Mouse (Mus musculus) midbrain, embryonic 16.5 days (tissue): ENCODE results near the gene Plaur. TPM values are rescaled to one million over a fixed set of nuclear protein-coding genes. Genes with fewer than 3 reads are reported as not detected.

Experiments used
- ATAC-seq: fragments of 200-750 bp; cut with Nextera tagmentation; 2 replicates; pipeline ENCODE4 v1.8.0; 2017; ENCODE audit warnings: moderate TSS enrichment
- H3K27ac ChIP-seq: fragments of 300-500 bp; sonication (generic); 2 replicates; pipeline ENCODE4 v1.5.1; 2014; ENCODE audit warnings: mild to moderate bottlenecking, low read length, mixed read lengths
- H3K27me3 ChIP-seq: fragments of 300-500 bp; sonication (generic); 2 replicates; pipeline ENCODE4 v1.6.1; 2014; ENCODE audit warnings: low read depth, low read length, mixed read lengths; ENCODE audit not compliant: control insufficient read depth, insufficient read depth
- H3K36me3 ChIP-seq: fragments of 300-500 bp; sonication (generic); 2 replicates; pipeline ENCODE4 v1.6.1; 2014; ENCODE audit warnings: mild to moderate bottlenecking, low read length, moderate library complexity, mixed read lengths; ENCODE audit not compliant: control insufficient read depth, insufficient read depth
- H3K4me1 ChIP-seq: fragments of 300-500 bp; sonication (generic); 2 replicates; pipeline ENCODE4 v1.6.1; 2014; ENCODE audit warnings: mild to moderate bottlenecking, low read length, mixed read lengths; ENCODE audit not compliant: control insufficient read depth, insufficient read depth
- H3K4me2 ChIP-seq: fragments of 300-500 bp; sonication (generic); 2 replicates; pipeline ENCODE4 v1.6.1; 2014; ENCODE audit warnings: mild to moderate bottlenecking, low read length, mixed read lengths
- H3K4me3 ChIP-seq: fragments of 300-500 bp; sonication (generic); 2 replicates; pipeline ENCODE4 v1.5.1; 2014; ENCODE audit warnings: low read depth, mild to moderate bottlenecking, low read length, moderate library complexity, mixed read lengths
- H3K9ac ChIP-seq: fragments of 300-500 bp; sonication (generic); 2 replicates; pipeline ENCODE4 v1.6.1; 2014; ENCODE audit warnings: low read depth, low read length, mixed read lengths
- H3K9me3 ChIP-seq: fragments of 300-500 bp; sonication (generic); replicated peaks from 2 replicates; pipeline ENCODE4 v1.6.1; 2014; ENCODE audit warnings: mild to moderate bottlenecking, low read length, mixed read lengths; ENCODE audit not compliant: control insufficient read depth, poor library complexity, severe bottlenecking
- WGBS: fragments of 180-500 bp; shearing (Covaris S2); extraction: QIAGEN DNeasy Blood & Tissue Kit; methylation state at CpG from one replicate; pipeline ENCODE4 v1.1.7; 2014; 5-methylcytosine and 5-hydroxymethylcytosine counted together
- polyA plus RNA-seq: library from polyadenylated mRNA; unstranded; fragments of >200 nt; fragmentation: Nextera tagmentation; extraction: Ambion mirVana; gene quantifications from 2 replicates; pipeline ENCODE4 v1.2.1, GENCODE M21; 2015

Gene Plaur
- polyA plus RNA-seq = 1.6 and 1.8 TPM in 2 replicates

- H3K36me3 ChIP-seq = no peaks in the 10 kb centered on the region
- peak within 1 kb of the TSS; percentile 12 for H3K4me2 ChIP-seq
- H3K4me3 ChIP-seq = no peak within 1 kb of the TSS
- no peaks in the 10 kb centered on the region for H3K27me3 ChIP-seq
- H3K27ac ChIP-seq = no peak within 1 kb of the TSS
- no peaks in the 10 kb centered on the region for H3K4me1 ChIP-seq
- no peaks in the 10 kb centered on the region for H3K9me3 ChIP-seq
- 0 out of 2 replicates have a peak, but pooled peaks have one; percentile 11 for ATAC-seq
- H3K9ac ChIP-seq = peak within 1 kb of the TSS; percentile 34; the same call in 1 of the 2 replicates
- 10% methylated on average over 27 of the region's 27 CpGs for WGBS
Measured at GRCm38 (mm10) chr7:24462388-24463319, at the start of gene Plaur. TSS of gene Plaur (plus strand) at chr7:24462484.

DNA sequence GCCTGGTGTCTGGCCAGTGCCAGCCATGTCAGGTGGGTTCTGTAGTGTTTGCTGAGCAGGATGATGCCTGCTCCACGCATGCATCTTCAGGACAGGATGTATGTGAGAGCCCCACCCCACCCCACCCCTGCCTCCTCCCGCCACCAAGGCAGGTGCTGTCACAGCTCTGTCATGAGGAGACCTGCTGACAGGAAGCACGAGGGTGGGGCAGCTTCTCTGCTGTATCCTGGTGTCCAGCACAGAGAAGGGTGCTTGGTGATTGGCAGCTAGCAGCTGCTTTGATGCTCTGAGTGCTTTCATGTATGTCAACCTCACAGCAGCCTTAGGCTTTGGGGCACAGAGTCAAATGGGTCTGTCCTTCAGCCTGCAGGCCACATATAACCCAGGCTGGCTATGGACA is 48.7 kb upstream of the Plaur start:
- Histone ChIP-seq H3K36me3 (peaks cover 4% of the 10 kb centered on the region), H3K4me1 (no peaks in the 10 kb centered on the region), H3K9ac (no peak overlapping the region), H3K4me2 (no peak overlapping the region), H3K4me3 (no peak overlapping the region), H3K27ac (no peak overlapping the region), H3K9me3 (no peaks in the 10 kb centered on the region), H3K27me3 (no peaks in the 10 kb centered on the region)
- ATAC-seq = no peak
- 93% methylated on average over 3 of the region's 3 CpGs for WGBS

DNA sequence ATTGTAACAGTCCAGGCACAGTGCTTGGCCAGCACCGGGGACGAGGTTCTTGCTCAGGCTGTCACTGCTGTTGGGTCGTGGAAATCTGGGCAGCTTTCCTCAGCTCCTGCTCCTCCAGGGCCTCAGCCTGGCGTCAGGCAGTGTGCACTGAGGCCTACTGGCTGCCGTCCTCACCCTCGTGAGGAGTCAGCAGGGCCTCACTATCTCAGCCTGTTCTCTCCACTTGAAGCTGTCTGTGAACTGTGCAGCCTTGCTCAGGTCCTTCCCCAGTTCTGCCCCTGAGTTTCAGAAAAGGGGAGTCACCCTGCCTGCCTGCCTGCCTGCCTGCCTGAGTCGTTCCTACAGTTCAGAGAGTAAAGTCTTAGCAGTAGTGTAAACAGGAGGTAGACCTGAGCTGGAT is 47.0 kb upstream of the Plaur start:
- Histone ChIP-seq H3K36me3 (peaks cover 2% of the 10 kb centered on the region), H3K9me3 (no peaks in the 10 kb centered on the region), H3K4me1 (no peaks in the 10 kb centered on the region; the same call in 1 of the 2 replicates), H3K27me3 (no peaks in the 10 kb centered on the region), H3K27ac (no peak overlapping the region), H3K4me2 (no peak overlapping the region), H3K9ac (no peak overlapping the region), H3K4me3 (no peak overlapping the region)
- ATAC-seq = no peak
- 80% methylated on average over 7 of the region's 7 CpGs for WGBS

DNA sequence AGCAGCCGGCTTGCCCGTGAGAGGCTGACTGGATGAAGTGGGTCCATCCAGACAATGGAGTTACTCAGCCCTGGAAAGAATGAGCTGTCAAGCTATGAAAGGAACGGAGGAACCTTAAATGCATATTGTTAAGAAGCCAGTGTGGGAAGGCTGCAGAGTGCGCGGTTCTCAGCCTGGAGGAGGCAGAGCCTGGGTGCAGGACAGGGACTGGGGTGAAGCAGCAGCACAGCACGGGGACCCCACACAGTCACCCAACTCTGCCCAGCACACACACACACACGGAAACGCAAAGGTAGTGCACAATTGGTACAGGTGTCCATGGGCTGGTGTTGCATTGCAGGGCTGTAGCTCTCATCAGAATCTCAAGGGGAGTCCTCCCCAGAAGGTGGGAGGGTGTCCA is 42.7 kb upstream of the Plaur start:
- peaks cover 8% of the 10 kb centered on the region for H3K36me3 ChIP-seq
- 0 out of 2 replicates have a peak overlapping the region, but pooled peaks have one; percentile 23 for H3K9ac ChIP-seq
- 34% methylated on average over 8 of the region's 8 CpGs for WGBS
- H3K27me3 ChIP-seq = no peaks in the 10 kb centered on the region
- no peaks in the 10 kb centered on the region; the same call in 1 of the 2 replicates for H3K4me1 ChIP-seq
- no peak overlapping the region for H3K4me2 ChIP-seq
- ATAC-seq = no peak
- no peak overlapping the region for H3K4me3 ChIP-seq
- H3K9me3 ChIP-seq = no peaks in the 10 kb centered on the region
- H3K27ac ChIP-seq = no peak overlapping the region

GRCm38 (mm10) chr7:24421648-24422047 is 40.6 kb upstream of the Plaur start:
- Histone ChIP-seq H3K27me3 (no peaks in the 10 kb centered on the region), H3K36me3 (peaks cover 8% of the 10 kb centered on the region), H3K9ac (no peak overlapping the region), H3K27ac (no peak overlapping the region), H3K4me3 (no peak overlapping the region), H3K4me1 (no peaks in the 10 kb centered on the region; the same call in 1 of the 2 replicates), H3K4me2 (no peak overlapping the region), H3K9me3 (no peaks in the 10 kb centered on the region)
- no peak for ATAC-seq
- WGBS = 61% methylated on average over 7 of the region's 7 CpGs

DNA sequence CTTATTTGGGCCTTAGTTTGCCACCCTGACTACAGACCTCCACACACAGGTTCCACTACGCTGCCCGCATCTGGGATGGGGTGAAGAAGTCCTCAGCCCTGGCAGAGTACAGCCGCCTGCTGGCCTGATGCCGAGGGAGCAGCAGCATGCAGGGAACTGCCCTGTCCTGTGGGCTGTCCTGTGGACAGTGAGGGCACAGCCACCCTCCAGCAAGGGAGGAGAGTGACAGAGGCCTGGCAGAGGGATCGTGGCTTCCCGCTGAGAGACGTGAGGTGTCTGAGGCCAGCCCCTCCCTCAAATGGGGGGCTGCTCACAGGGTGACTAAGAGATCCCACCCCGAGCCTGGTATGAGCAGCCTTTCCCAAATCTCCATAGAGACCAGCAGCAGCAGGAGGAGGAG is 40.0 kb upstream of the Plaur start:
- H3K4me3 ChIP-seq = no peak overlapping the region
- peaks cover 8% of the 10 kb centered on the region for H3K36me3 ChIP-seq
- H3K9me3 ChIP-seq = no peaks in the 10 kb centered on the region
- no peak overlapping the region for H3K27ac ChIP-seq
- H3K9ac ChIP-seq = no peak overlapping the region
- peak; percentile 54 for ATAC-seq
- H3K4me2 ChIP-seq = no peak overlapping the region
- no peaks in the 10 kb centered on the region for H3K27me3 ChIP-seq
- no peaks in the 10 kb centered on the region; the same call in 1 of the 2 replicates for H3K4me1 ChIP-seq
- 49% methylated on average over 8 of the region's 8 CpGs for WGBS

GRCm38 (mm10) chr7:24423107-24423763 is 39.0 kb upstream of the Plaur start:
- Histone ChIP-seq H3K4me3 (no peak overlapping the region), H3K36me3 (peaks cover 8% of the 10 kb centered on the region; the same call in 1 of the 2 replicates), H3K4me1 (no peaks in the 10 kb centered on the region; the same call in 1 of the 2 replicates), H3K27me3 (no peaks in the 10 kb centered on the region), H3K4me2 (no peak overlapping the region), H3K27ac (no peak overlapping the region), H3K9me3 (no peaks in the 10 kb centered on the region), H3K9ac (0 out of 2 replicates have a peak overlapping the region, but pooled peaks have one; percentile 10)
- 92% methylated on average over 15 of the region's 15 CpGs for WGBS
- ATAC-seq = no peak

GRCm38 (mm10) chr7:24423956-24424732 is 38.1 kb upstream of the Plaur start:
- no peaks in the 10 kb centered on the region for H3K27me3 ChIP-seq
- peaks cover 8% of the 10 kb centered on the region; the same call in 1 of the 2 replicates for H3K36me3 ChIP-seq
- no peak for ATAC-seq
- no peaks in the 10 kb centered on the region; the same call in 1 of the 2 replicates for H3K4me1 ChIP-seq
- no peaks in the 10 kb centered on the region for H3K9me3 ChIP-seq
- no peak overlapping the region for H3K9ac ChIP-seq
- no peak overlapping the region for H3K4me2 ChIP-seq
- 0 out of 2 replicates have a peak overlapping the region, but pooled peaks have one; percentile 5 for H3K27ac ChIP-seq
- 83% methylated on average over 12 of the region's 12 CpGs for WGBS
- no peak overlapping the region for H3K4me3 ChIP-seq
